Mouse (Mus musculus) midbrain, embryonic 16.5 days (tissue): ENCODE data around the gene Cnot2. TPM values are rescaled to one million over a fixed set of nuclear protein-coding genes. Genes with fewer than 3 reads are reported as not detected.

Source experiments
- ATAC-seq: fragments of 200-750 bp; cut with Nextera tagmentation; 2 replicates; pipeline ENCODE4 v1.8.0; 2017; ENCODE audit warnings: moderate TSS enrichment
- H3K27ac ChIP-seq: fragments of 300-500 bp; sonication (generic); 2 replicates; pipeline ENCODE4 v1.5.1; 2014; ENCODE audit warnings: mild to moderate bottlenecking, low read length, mixed read lengths
- H3K27me3 ChIP-seq: fragments of 300-500 bp; sonication (generic); 2 replicates; pipeline ENCODE4 v1.6.1; 2014; ENCODE audit warnings: low read depth, low read length, mixed read lengths; ENCODE audit not compliant: control insufficient read depth, insufficient read depth
- H3K36me3 ChIP-seq: fragments of 300-500 bp; sonication (generic); 2 replicates; pipeline ENCODE4 v1.6.1; 2014; ENCODE audit warnings: mild to moderate bottlenecking, low read length, moderate library complexity, mixed read lengths; ENCODE audit not compliant: control insufficient read depth, insufficient read depth
- H3K4me1 ChIP-seq: fragments of 300-500 bp; sonication (generic); 2 replicates; pipeline ENCODE4 v1.6.1; 2014; ENCODE audit warnings: mild to moderate bottlenecking, low read length, mixed read lengths; ENCODE audit not compliant: control insufficient read depth, insufficient read depth
- H3K4me2 ChIP-seq: fragments of 300-500 bp; sonication (generic); 2 replicates; pipeline ENCODE4 v1.6.1; 2014; ENCODE audit warnings: mild to moderate bottlenecking, low read length, mixed read lengths
- H3K4me3 ChIP-seq: fragments of 300-500 bp; sonication (generic); 2 replicates; pipeline ENCODE4 v1.5.1; 2014; ENCODE audit warnings: low read depth, mild to moderate bottlenecking, low read length, moderate library complexity, mixed read lengths
- H3K9ac ChIP-seq: fragments of 300-500 bp; sonication (generic); 2 replicates; pipeline ENCODE4 v1.6.1; 2014; ENCODE audit warnings: low read depth, low read length, mixed read lengths
- H3K9me3 ChIP-seq: fragments of 300-500 bp; sonication (generic); replicated peaks from 2 replicates; pipeline ENCODE4 v1.6.1; 2014; ENCODE audit warnings: mild to moderate bottlenecking, low read length, mixed read lengths; ENCODE audit not compliant: control insufficient read depth, poor library complexity, severe bottlenecking
- WGBS: fragments of 180-500 bp; shearing (Covaris S2); extraction: QIAGEN DNeasy Blood & Tissue Kit; methylation state at CpG from one replicate; pipeline ENCODE4 v1.1.7; 2014; 5-methylcytosine and 5-hydroxymethylcytosine counted together
- polyA plus RNA-seq: library from polyadenylated mRNA; unstranded; fragments of >200 nt; fragmentation: Nextera tagmentation; extraction: Ambion mirVana; gene quantifications from 2 replicates; pipeline ENCODE4 v1.2.1, GENCODE M21; 2015

Gene Cnot2
- polyA plus RNA-seq, 1 experiment from 2014 or later, result 94.2 TPM

- no peak overlapping the region for H3K4me2 ChIP-seq
- H3K4me3 ChIP-seq, result no peak overlapping the region
- H3K27me3 ChIP-seq, result no peaks in the 10 kb centered on the region
- ATAC-seq, result no peak
- peaks cover 4% of the 10 kb centered on the region; the same call in 1 of the 2 replicates for H3K4me1 ChIP-seq
- 86% methylated on average over 6 of the region's 6 CpGs for WGBS
- no peaks in the 10 kb centered on the region for H3K36me3 ChIP-seq
- no peak overlapping the region for H3K9ac ChIP-seq
- no peak overlapping the region for H3K27ac ChIP-seq
- no peaks in the 10 kb centered on the region for H3K9me3 ChIP-seq
Observed at GRCm38 (mm10) chr10:116515590-116515989, 65.7 kb downstream of the Cnot2 start.

GRCm38 (mm10) chr10:116515158-116515557 lies 66.2 kb downstream of the Cnot2 start:
- H3K36me3 ChIP-seq, result no peaks in the 10 kb centered on the region
- no peak overlapping the region for H3K4me2 ChIP-seq
- no peak overlapping the region for H3K4me3 ChIP-seq
- no peak overlapping the region for H3K9ac ChIP-seq
- no peaks in the 10 kb centered on the region for H3K9me3 ChIP-seq
- ATAC-seq, result no peak
- no peaks in the 10 kb centered on the region for H3K27me3 ChIP-seq
- H3K4me1 ChIP-seq, result peaks cover 4% of the 10 kb centered on the region; the same call in 1 of the 2 replicates
- H3K27ac ChIP-seq, result no peak overlapping the region
- WGBS, result 96% methylated on average over 4 of the region's 4 CpGs

- H3K36me3 ChIP-seq, result no peaks in the 10 kb centered on the region
- H3K9ac ChIP-seq, result no peak overlapping the region
- H3K4me1 ChIP-seq, result 0 out of 2 replicates have a peak, but pooled peaks cover 2% of the 10 kb centered on the region
- ATAC-seq, result no peak
- no peak overlapping the region for H3K4me3 ChIP-seq
- no peaks in the 10 kb centered on the region for H3K27me3 ChIP-seq
- WGBS, result 57% methylated on average over 7 of the region's 7 CpGs
- H3K4me2 ChIP-seq, result no peak overlapping the region
- H3K27ac ChIP-seq, result no peak overlapping the region
- H3K9me3 ChIP-seq, result no peaks in the 10 kb centered on the region
Observed at GRCm38 (mm10) chr10:116513254-116513635, 68.1 kb downstream of the Cnot2 start.

GRCm38 (mm10) chr10:116512521-116513253 lies 68.6 kb downstream of the Cnot2 start:
- Histone ChIP-seq H3K36me3 (no peaks in the 10 kb centered on the region), H3K27me3 (no peaks in the 10 kb centered on the region), H3K4me1 (0 out of 2 replicates have a peak, but pooled peaks cover 2% of the 10 kb centered on the region), H3K9me3 (no peaks in the 10 kb centered on the region), H3K4me3 (no peak overlapping the region), H3K9ac (no peak overlapping the region), H3K27ac (no peak overlapping the region), H3K4me2 (no peak overlapping the region)
- ATAC-seq, result no peak
- 82% methylated on average over 11 of the region's 11 CpGs for WGBS

GRCm38 (mm10) chr10:116505303-116506014 lies 75.9 kb downstream of the Cnot2 start:
- no peaks in the 10 kb centered on the region for H3K27me3 ChIP-seq
- H3K4me1 ChIP-seq, result no peaks in the 10 kb centered on the region
- no peaks in the 10 kb centered on the region for H3K9me3 ChIP-seq
- no peak overlapping the region for H3K27ac ChIP-seq
- no peak overlapping the region for H3K9ac ChIP-seq
- no peak for ATAC-seq
- H3K4me3 ChIP-seq, result no peak overlapping the region
- no peak overlapping the region for H3K4me2 ChIP-seq
- H3K36me3 ChIP-seq, result no peaks in the 10 kb centered on the region
- WGBS, result 89% methylated on average over 7 of the region's 7 CpGs

- H3K4me1 ChIP-seq, result no peaks in the 10 kb centered on the region
- H3K4me2 ChIP-seq, result no peak overlapping the region
- H3K4me3 ChIP-seq, result no peak overlapping the region
- H3K9ac ChIP-seq, result no peak overlapping the region
- WGBS, result 90% methylated on average over 3 of the region's 3 CpGs
- no peak overlapping the region for H3K27ac ChIP-seq
- H3K27me3 ChIP-seq, result no peaks in the 10 kb centered on the region
- H3K36me3 ChIP-seq, result peaks cover 12% of the 10 kb centered on the region
- no peak for ATAC-seq
- no peaks in the 10 kb centered on the region for H3K9me3 ChIP-seq
Observed at GRCm38 (mm10) chr10:116492768-116493167, 88.5 kb downstream of the Cnot2 start.

GRCm38 (mm10) chr10:116486895-116487747 lies 94.2 kb downstream of the Cnot2 start:
- WGBS, result 83% methylated on average over 10 of the region's 10 CpGs
- Histone ChIP-seq H3K27ac (no peak overlapping the region), H3K9me3 (no peaks in the 10 kb centered on the region), H3K9ac (no peak overlapping the region), H3K27me3 (no peaks in the 10 kb centered on the region), H3K4me1 (no peaks in the 10 kb centered on the region), H3K36me3 (peaks cover 5% of the 10 kb centered on the region; the same call in 1 of the 2 replicates), H3K4me3 (no peak overlapping the region), H3K4me2 (no peak overlapping the region)
- ATAC-seq, result no peak

- H3K4me2 ChIP-seq, result no peak overlapping the region
- 95% methylated on average over 12 of the region's 12 CpGs for WGBS
- ATAC-seq, result no peak
Observed at GRCm38 (mm10) chr10:116481917-116482316, 99.4 kb downstream of the Cnot2 start.

More at GRCm38 (mm10) chr10:116481917-116482316, 99.4 kb downstream of the Cnot2 start:
- Histone ChIP-seq H3K27me3 (no peaks in the 10 kb centered on the region), H3K4me1 (no peaks in the 10 kb centered on the region), H3K27ac (no peak overlapping the region), H3K36me3 (peaks cover 5% of the 10 kb centered on the region; the same call in 1 of the 2 replicates), H3K9me3 (no peaks in the 10 kb centered on the region), H3K9ac (no peak overlapping the region), H3K4me3 (no peak overlapping the region)
